8 mouse cellular contexts compared by ENCODE assay signal in genomic region chr15:84512626-84513296, GRCm38 (mm10). TPM values are rescaled to one million over a fixed set of nuclear protein-coding genes. Genes with fewer than 3 reads are reported as not detected.
DNase-seq lines count a peak whose midpoint lies in the region; ATAC-seq lines count a peak whose summit lies in the region.
"Had no signal": no experiment of that assay in that cellular context is flagged by ENCODE, and none has a peak within 500 bp of the region (broad histone marks: within the 10 kb centered on the region; RNA-seq: fewer than 3 reads in every experiment).

No protein-coding gene starts in this region.

- H3K9me3 ChIP-seq in megakaryocyte, embryonic 14.5 days, result peaks cover 18% of the 10 kb centered on the region
- H3K9me3 ChIP-seq in embryonic facial prominence, embryonic 14.5 days (ENCODE audit: control insufficient read depth, low read length), result no peaks in the 10 kb centered on the region
- no peaks in the 10 kb centered on the region for H3K9me3 ChIP-seq in liver, embryonic 15.5 days (replicated peaks)
- H3K9me3 ChIP-seq: forebrain, embryonic 15.5 days had no signal

- H3K9ac ChIP-seq in embryonic facial prominence, embryonic 14.5 days (ENCODE audit: low read depth, low read length), result no peak overlapping the region
- H3K9ac ChIP-seq in liver, embryonic 15.5 days, result no peak overlapping the region
- H3K9ac ChIP-seq: forebrain, embryonic 15.5 days had no signal

- 35% methylated on average over 5 of the region's 5 CpGs for WGBS in embryonic facial prominence, embryonic 14.5 days
- WGBS in liver, embryonic 15.5 days (ENCODE audit: insufficient replicate concordance), result 15% methylated on average over 5 of the region's 5 CpGs

- peaks cover 73% of the 10 kb centered on the region for H3K27me3 ChIP-seq in megakaryocyte, embryonic 14.5 days (replicated peaks)
- no peaks in the 10 kb centered on the region for H3K27me3 ChIP-seq in embryonic facial prominence, embryonic 14.5 days (replicated peaks; ENCODE audit: control insufficient read depth, insufficient read depth, low read length)
- no peaks in the 10 kb centered on the region for H3K27me3 ChIP-seq in liver, embryonic 15.5 days
- H3K27me3 ChIP-seq: forebrain, embryonic 15.5 days had no signal

- no peaks in the 10 kb centered on the region for H3K36me3 ChIP-seq in megakaryocyte, embryonic 14.5 days (replicated peaks; ENCODE audit: low read length)
- no peaks in the 10 kb centered on the region for H3K36me3 ChIP-seq in embryonic facial prominence, embryonic 14.5 days (ENCODE audit: control insufficient read depth, insufficient read depth, low read length)
- no peaks in the 10 kb centered on the region for H3K36me3 ChIP-seq in liver, embryonic 15.5 days (replicated peaks)
- H3K36me3 ChIP-seq: forebrain, embryonic 15.5 days had no signal

- H3K4me3 ChIP-seq in megakaryocyte, embryonic 14.5 days (replicated peaks), result peak overlapping the region; percentile 14
- no peak overlapping the region for H3K4me3 ChIP-seq in embryonic facial prominence, embryonic 14.5 days (ENCODE audit: low read depth, low read length)
- H3K4me3 ChIP-seq in liver, embryonic 15.5 days (replicated peaks), result no peak overlapping the region
- H3K4me3 ChIP-seq: forebrain, embryonic 15.5 days had no signal

- no peak for ATAC-seq in megakaryocyte, adult 5-6 weeks (ENCODE audit: poor library complexity, severe bottlenecking)
- ATAC-seq in embryonic facial prominence, embryonic 14.5 days (ENCODE audit: low read depth), result peak; percentile 34; the same call in 1 of the 2 replicates
- ATAC-seq in liver, embryonic 15.5 days (ENCODE audit: insufficient read depth), result peak; percentile 28; the same call in 1 of the 2 replicates
- ATAC-seq: forebrain, embryonic 15.5 days had no signal

- no peak overlapping the region for H3K4me2 ChIP-seq in embryonic facial prominence, embryonic 14.5 days (ENCODE audit: low read depth, low read length)
- H3K4me2 ChIP-seq in liver, embryonic 15.5 days, result no peak overlapping the region
- H3K4me2 ChIP-seq: forebrain, embryonic 15.5 days had no signal

- no peak overlapping the region for H3K27ac ChIP-seq in embryonic facial prominence, embryonic 14.5 days (replicated peaks; ENCODE audit: low read depth, low read length)
- H3K27ac ChIP-seq in liver, embryonic 15.5 days (replicated peaks), result no peak overlapping the region
- H3K27ac ChIP-seq: forebrain, embryonic 15.5 days had no signal

- H3K4me1 ChIP-seq in megakaryocyte, embryonic 14.5 days, result peaks cover 19% of the 10 kb centered on the region
- H3K4me1 ChIP-seq in embryonic facial prominence, embryonic 14.5 days (ENCODE audit: control insufficient read depth, insufficient read depth, low read length), result peaks cover 4% of the 10 kb centered on the region; the same call in 1 of the 2 replicates
- H3K4me1 ChIP-seq in liver, embryonic 15.5 days (replicated peaks), result peaks cover 11% of the 10 kb centered on the region

- DNase-seq in embryonic facial prominence, embryonic 14.5 days (ENCODE audit: low spot score), result peak; percentile 50
- DNase-seq in thymus, postnatal 14 days, result peak; percentile 31
- DNase-seq in layer of hippocampus, adult 9-10 months (ENCODE audit: low spot score), result no peak
- no peak for DNase-seq in frontal cortex, postnatal 36 days (ENCODE audit: low spot score in 2 of 2)

RNA-seq across cellular contexts. Expression of gene Rtl6, which starts 44.9 kb away (rescaled TPM):
- 0.07 TPM in 1 of 2 replicates, not detected in the other for polyA plus RNA-seq in megakaryocyte, embryonic 14.5 days (2012; ENCODE audit: insufficient read depth, low replicate concordance)
- total RNA-seq in megakaryocyte, adult 5-6 weeks (2015), result 1.7 and 1.8 TPM in 2 replicates
- 2.1 and 2.2 TPM in 2 replicates for total RNA-seq in megakaryocyte, adult 5-6 weeks (2017)
- 10.8 and 13.7 TPM in 2 replicates for polyA plus RNA-seq in embryonic facial prominence, embryonic 14.5 days (2014; fragmentation: Nextera tagmentation; extraction: Ambion mirVana)
- polyA plus RNA-seq in liver, embryonic 15.5 days (2015; fragmentation: Nextera tagmentation; extraction: Ambion mirVana), result 0.74 and 0.84 TPM in 2 replicates

Comparison
In these comparisons a context has a peak if more than half of its experiments do, and no peak if none do; other contexts are left out.
1. DNase-seq: peak in embryonic facial prominence, embryonic 14.5 days (single experiment) and thymus, postnatal 14 days (single experiment); none in layer of hippocampus, adult 9-10 months (single experiment) and frontal cortex, postnatal 36 days (0 of 2).